Mouse (Mus musculus): Measurements from ENCODE around the gene Faap20.

GRCm38 (mm10) chr4:155214793-155215192, 34.8 kb upstream of the Faap20 start:
- TF ChIP-seq CTCF (IDR thresholded peaks at IDR 0.05; ENCODE audit: control insufficient read depth, insufficient read depth, insufficient read length) (no peak), MYOD1 (IDR thresholded peaks at IDR 0.05; ENCODE audit: control insufficient read depth, insufficient read length, low read depth) (no peak), CEBPB (IDR thresholded peaks at IDR 0.05; ENCODE audit: low read depth) (no peak), MAX (IDR thresholded peaks at IDR 0.05) (no peak), USF1 (IDR thresholded peaks at IDR 0.05; ENCODE audit: low read depth) (no peak), FOSL1 (IDR thresholded peaks at IDR 0.05; ENCODE audit: insufficient read depth, low read length, poor library complexity, severe bottlenecking) (no peak)
